ENCODE assay signal across 31 mouse cellular contexts in genomic region chr3:36541399-36541798, GRCm38 (mm10). TPM values are rescaled to one million over a fixed set of nuclear protein-coding genes. Genes with fewer than 3 reads are reported as not detected.
"Had no signal": no experiment of that assay in that cellular context is flagged by ENCODE, and none has a peak within 500 bp of the region (broad histone marks: within the 10 kb centered on the region; RNA-seq: fewer than 3 reads in every experiment).

No protein-coding gene starts in this region.

- H3K27me3 ChIP-seq: heart, embryonic 13.5 days; heart, embryonic 15.5 days; hindbrain, embryonic 13.5 days; hindbrain, embryonic 15.5 days; kidney, embryonic 15.5 days; limb, embryonic 13.5 days; limb, embryonic 15.5 days; liver, embryonic 12.5 days had no signal

- H3K4me1 ChIP-seq: heart, embryonic 13.5 days; heart, embryonic 15.5 days; hindbrain, embryonic 13.5 days; hindbrain, embryonic 15.5 days; kidney, embryonic 15.5 days; limb, embryonic 13.5 days; limb, embryonic 15.5 days; liver, embryonic 12.5 days had no signal

- ATAC-seq: hindbrain, postnatal 0 days; intestine, embryonic 16.5 days; liver, embryonic 12.5 days had no signal

- H3K4me3 ChIP-seq: heart, adult 2 months; heart, embryonic 13.5 days; heart, embryonic 15.5 days; hindbrain, embryonic 13.5 days; hindbrain, embryonic 15.5 days; kidney, embryonic 15.5 days; limb, embryonic 13.5 days; limb, embryonic 15.5 days; liver, embryonic 12.5 days had no signal

- DNase-seq: gastrocnemius, postnatal 14 days; gastrocnemius, postnatal 36 days; heart, postnatal 14 days; heart, postnatal 36 days; kidney, adult 11 months; kidney, adult 2 months; kidney, adult 9 months; kidney, postnatal 14 days; kidney, postnatal 36 days; layer of hippocampus, adult 9-11 months; layer of hippocampus, postnatal 36 days had no signal

- H3K27ac ChIP-seq: heart, adult 2 months; heart, embryonic 13.5 days; heart, embryonic 15.5 days; hindbrain, embryonic 13.5 days; hindbrain, embryonic 15.5 days; hindbrain, postnatal 0 days; kidney, embryonic 15.5 days; kidney, postnatal 0 days; limb, embryonic 13.5 days; limb, embryonic 15.5 days; liver, embryonic 12.5 days; liver, embryonic 14.5 days had no signal

RNA-seq across cellular contexts. Expression of gene Gm11549, which starts 19.8 kb away (rescaled TPM):
- total RNA-seq: gastrocnemius, adult 18-20 months; gastrocnemius, adult 8-10 months; gastrocnemius, postnatal 36 days; heart, adult 2 months; heart, postnatal 14 days; heart, postnatal 36 days; hematopoietic stem cell, adult 5-6 weeks; liver, adult 2 months had no signal
- polyA plus RNA-seq: gonadal fat pad, adult 2 months; heart, adult 2 months; kidney, adult 2 months; kidney, postnatal 0 days; limb, embryonic 11.5 days; liver, adult 2 months; liver, embryonic 12.5 days; liver, embryonic 16.5 days had no signal

RNA-seq across cellular contexts. Expression of gene Ccna2, which starts 30.6 kb away (rescaled TPM):
- total RNA-seq: gastrocnemius, adult 18-20 months had no signal
